Mouse (Mus musculus): ENCODE measurements around the gene Ero1l. TPM values are rescaled to one million over a fixed set of nuclear protein-coding genes. Genes with fewer than 3 reads are reported as not detected.

Gene Ero1l
- total RNA-seq, 4 experiments from 2014 or later = 5.5 to 9.3 (median 7.5) TPM

GRCm38 (mm10) chr14:45305852-45306251 is 12.7 kb downstream of the Ero1l start:
- DNase-seq (ENCODE audit: low spot score in 2 of 2) = no peak

- no peak for DNase-seq (ENCODE audit: low spot score in 2 of 2)
These were observed 14.2 kb downstream of the Ero1l start for GRCm38 (mm10) chr14:45304389-45304788.

GRCm38 (mm10) chr14:45303939-45304338 is 14.6 kb downstream of the Ero1l start:
- DNase-seq (ENCODE audit: low spot score in 2 of 2) = no peak

GRCm38 (mm10) chr14:45291608-45292007 is 27.0 kb downstream of the Ero1l start:
- DNase-seq (ENCODE audit: low spot score in 2 of 2) = no peak

GRCm38 (mm10) chr14:45282066-45282465 is 36.5 kb downstream of the Ero1l start:
- DNase-seq (ENCODE audit: low spot score in 2 of 2) = no peak

GRCm38 (mm10) chr14:45275816-45276215 is 42.8 kb downstream of the Ero1l start:
- DNase-seq (ENCODE audit: low spot score in 2 of 2) = no peak

- DNase-seq (ENCODE audit: low spot score in 2 of 2) = no peak
These were observed 54.6 kb downstream of the Ero1l start for GRCm38 (mm10) chr14:45263831-45264592.

GRCm38 (mm10) chr14:45251548-45252076 is 67.0 kb downstream of the Ero1l start:
- DNase-seq (ENCODE audit: low spot score in 2 of 2) = no peak

- no peak for DNase-seq (ENCODE audit: low spot score in 2 of 2)
These were observed 77.0 kb downstream of the Ero1l start for GRCm38 (mm10) chr14:45241613-45242012.

- DNase-seq (ENCODE audit: low spot score in 2 of 2) = no peak
These were observed 79.5 kb downstream of the Ero1l start for GRCm38 (mm10) chr14:45239042-45239441.

Other genes starting within 250 kb of the Ero1l start
- 1 to 10 TPM; 1.9 to 5.3 (median 3.2) TPM for gene Gpr137c, start 99.1 kb downstream of the Ero1l start, total RNA-seq (2022)
- 10 to 100 TPM in 2 of 4 experiments, 1 to 10 TPM in 2; 8.4 to 15.6 (median 9.9) TPM for gene Txndc16, start 98.4 kb downstream of the Ero1l start, total RNA-seq (2022)
- 100 to 1,000 TPM in 1 of 4 experiments, 10 to 100 TPM in 3; 91.2 to 102 (median 96.4) TPM for gene Psmc6, start 11.0 kb upstream of the Ero1l start, total RNA-seq (2022)
- 100 to 1,000 TPM in 1 of 4 experiments, 10 to 100 TPM in 3; 78.0 to 102 (median 92.9) TPM for gene Styx, start 32.3 kb upstream of the Ero1l start, total RNA-seq (2022)
- gene Gnpnat1, start 86.1 kb upstream of the Ero1l start, total RNA-seq (2022) = 10 to 100 TPM in 1 of 4 experiments, 1 to 10 TPM in 3; 7.2 to 10.8 (median 9.7) TPM
- 100 to 1,000 TPM; 229 to 294 (median 246) TPM for gene Fermt2, start 211.3 kb upstream of the Ero1l start, total RNA-seq (2022)